Mouse (Mus musculus) ZHBTc4 (cell line): ENCODE results near the gene Scgb2b12.
"Not testable (repeated sequence)": the region's sequence is repeated elsewhere in the genome, so short reads cannot be mapped to it uniquely, and the experiment has no call there.

Experiments used
- DNase-seq: peaks from one replicate; pipeline ENCODE4 v3.0.0-alpha.2; 2011; ENCODE audit warnings: low read depth, low spot score

The Scgb2b12 gene

DNA sequence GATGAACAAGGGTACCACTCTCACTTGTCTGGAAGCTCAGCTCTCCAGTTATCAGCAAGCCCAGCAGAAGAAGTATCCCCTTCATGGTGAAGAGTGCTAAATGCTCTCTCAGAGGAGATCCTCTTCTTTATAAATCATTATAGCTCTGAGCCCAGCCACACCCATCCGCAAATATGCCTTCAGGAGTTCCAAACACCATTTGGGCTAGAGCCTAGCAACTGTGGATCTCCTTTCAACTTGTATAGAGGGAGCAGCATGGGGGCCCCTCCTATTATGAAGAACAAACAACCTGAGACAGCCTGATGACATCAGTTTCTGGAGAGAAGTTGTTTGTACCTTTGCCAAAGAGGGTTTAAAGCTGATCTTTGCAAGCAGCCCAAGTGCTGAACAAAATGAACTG lies at the start of gene Scgb2b12:
TSS of gene Scgb2b12 (minus strand) at position 101 of the 400 bp plus-strand sequence.
- not testable (repeated sequence) for DNase-seq

DNA sequence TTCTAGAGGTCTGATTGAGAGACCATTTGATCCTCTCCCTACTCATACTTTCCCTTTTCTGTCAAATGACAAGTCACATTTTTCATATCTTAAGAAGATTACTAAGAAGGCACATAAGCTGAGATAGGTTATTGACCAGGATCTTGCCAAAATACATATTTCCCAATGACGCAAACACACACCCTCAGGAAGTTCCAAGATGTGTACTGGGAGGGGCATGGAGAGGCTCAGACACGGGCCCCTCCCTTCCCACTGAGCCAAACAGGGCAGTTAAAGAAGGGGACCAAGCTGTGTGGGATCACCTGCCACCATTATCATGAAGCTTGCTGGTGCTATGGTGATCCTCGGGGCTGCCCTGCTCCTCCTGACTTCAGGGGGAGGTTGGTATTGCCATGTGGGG lies 6.8 kb upstream of the Scgb2b12 start, which contains the start of gene Scgb1b12:
TSS of gene Scgb1b12 (plus strand) at position 301 of the 400 bp plus-strand sequence.
- DNase-seq: not testable (repeated sequence)
